Mouse (Mus musculus) MEL (cell line): ENCODE measurements around the gene Samd4. TPM values are rescaled to one million over a fixed set of nuclear protein-coding genes. Genes with fewer than 3 reads are reported as not detected.

Experiments used
- DNase-seq: peaks from one replicate; pipeline ENCODE4 v3.0.0; 2011; ENCODE audit warnings: low read depth, low spot score
- H3K27ac ChIP-seq: 2 replicates; pipeline ENCODE4 v1.5.1; 2012; ENCODE audit warnings: low read depth, mild to moderate bottlenecking, control low read depth, low read length, moderate library complexity; ENCODE audit not compliant: control insufficient read depth
- H3K27me3 ChIP-seq, 2 experiments: fragments of 150-350 bp in 1 of 2; sonication (generic) in 1 of 2; 2 replicates each; pipeline ENCODE4 v1.6.1; 2012; ENCODE audit warnings: low read length in 2 of 2, mild to moderate bottlenecking in 2 of 2, improper control_type of control experiment in 1 of 2, moderate library complexity in 1 of 2; ENCODE audit not compliant: insufficient read depth in 2 of 2, control insufficient read depth in 1 of 2
- H3K36me3 ChIP-seq, 2 experiments: 2 replicates each; pipeline ENCODE4 v1.6.1; 2012 to 2014; ENCODE audit warnings: low read length in 2 of 2, improper control_type of control experiment in 1 of 2, inconsistent platforms in 1 of 2, mild to moderate bottlenecking in 1 of 2; ENCODE audit not compliant: insufficient read depth in 2 of 2, control insufficient read depth in 1 of 2
- H3K4me1 ChIP-seq, 2 experiments: fragments of 150-350 bp in 1 of 2; sonication (generic) in 1 of 2; 2 replicates each; pipeline ENCODE4 v1.6.1; 2012; ENCODE audit warnings: low read length in 2 of 2, improper control_type of control experiment in 1 of 2, mild to moderate bottlenecking in 1 of 2; ENCODE audit not compliant: insufficient read depth in 2 of 2, control insufficient read depth in 1 of 2
- H3K4me3 ChIP-seq, 2 experiments: fragments of 150-350 bp in 1 of 2; sonication (generic) in 1 of 2; 2 replicates each; pipeline ENCODE4 v1.5.1; 2012; ENCODE audit warnings: low read depth in 2 of 2, low read length in 2 of 2, mild to moderate bottlenecking in 2 of 2, moderate library complexity in 2 of 2, control low read depth in 1 of 2, improper control_type of control experiment in 1 of 2; ENCODE audit not compliant: control insufficient read depth in 1 of 2, insufficient read depth in 1 of 2
- H3K79me2 ChIP-seq: 2 replicates; pipeline ENCODE4 v1.6.1; 2012; ENCODE audit warnings: mild to moderate bottlenecking, low read length, moderate library complexity; ENCODE audit not compliant: control insufficient read depth, poor library complexity, insufficient read depth
- H3K9ac ChIP-seq: 2 replicates; pipeline ENCODE4 v1.6.1; 2012; ENCODE audit warnings: low read depth, mild to moderate bottlenecking, control low read depth, low read length, moderate library complexity; ENCODE audit not compliant: control insufficient read depth, poor library complexity, severe bottlenecking
- H3K9me3 ChIP-seq: fragments of 150-350 bp; sonication (generic); replicated peaks from 2 replicates; pipeline ENCODE4 v1.6.1; 2012; ENCODE audit warnings: mild to moderate bottlenecking, low read length, improper control_type of control experiment, moderate library complexity; ENCODE audit not compliant: insufficient read depth
- BHLHE40 ChIP-seq: IDR thresholded peaks from 2 replicates; pipeline ENCODE4 v1.6.1; 2012; ENCODE audit warnings: low read depth, mild to moderate bottlenecking, inconsistent platforms, low read length, improper control_type of control experiment, borderline replicate concordance
- CTCF ChIP-seq, 3 experiments: IDR thresholded peaks in 2 of 3; conservative IDR thresholded peaks in 1 of 3; 2 replicates each; pipeline ENCODE4 v1.5.1; 2011 to 2012; ENCODE audit warnings: low read length in 3 of 3, low read depth in 2 of 3, mild to moderate bottlenecking in 2 of 3, improper control_type of control experiment in 1 of 3, inconsistent platforms in 1 of 3, mixed read lengths in 1 of 3, moderate library complexity in 1 of 3; ENCODE audit not compliant: control insufficient read depth in 1 of 3, insufficient read depth in 1 of 3, poor library complexity in 1 of 3, severe bottlenecking in 1 of 3
- ETS1 ChIP-seq: IDR thresholded peaks from 2 replicates; pipeline ENCODE4 v1.6.1; 2012; ENCODE audit warnings: low read depth, mild to moderate bottlenecking, inconsistent platforms, low read length, improper control_type of control experiment, moderate library complexity
- GABPA ChIP-seq: IDR thresholded peaks from 2 replicates; pipeline ENCODE4 v1.6.1; 2012; ENCODE audit warnings: low read depth, mild to moderate bottlenecking, inconsistent platforms, low read length, improper control_type of control experiment, moderate library complexity
- GATA1 ChIP-seq: IDR thresholded peaks from 2 replicates; pipeline ENCODE4 v1.6.1; 2011; ENCODE audit warnings: low read depth, low read length, improper control_type of control experiment
- MAX ChIP-seq: IDR thresholded peaks from 2 replicates; pipeline ENCODE4 v1.6.1; 2011; ENCODE audit warnings: low read length, improper control_type of control experiment
- MAZ ChIP-seq: IDR thresholded peaks from 2 replicates; pipeline ENCODE4 v1.6.1; 2012; ENCODE audit warnings: low read depth, mild to moderate bottlenecking, inconsistent platforms, low read length, improper control_type of control experiment
- MEF2A ChIP-seq: IDR thresholded peaks from 2 replicates; pipeline ENCODE4 v1.6.1; 2014; ENCODE audit warnings: low read depth, mild to moderate bottlenecking, inconsistent platforms, low read length, improper control_type of control experiment; ENCODE audit not compliant: poor library complexity, insufficient replicate concordance, severe bottlenecking; ENCODE audit errors: extremely low read depth
- MXI1 ChIP-seq: IDR thresholded peaks from 2 replicates; pipeline ENCODE4 v1.6.1; 2011; ENCODE audit warnings: mild to moderate bottlenecking, low read depth, low read length, improper control_type of control experiment
- MYC ChIP-seq: IDR thresholded peaks from 2 replicates; pipeline ENCODE4 v1.6.1; 2011; ENCODE audit warnings: low read depth, mild to moderate bottlenecking, low read length, improper control_type of control experiment, moderate library complexity
- POLR2AphosphoS2 ChIP-seq: IDR thresholded peaks from 2 replicates; pipeline ENCODE4 v1.6.1; 2011; ENCODE audit warnings: low read length, improper control_type of control experiment
- POLR2AphosphoS5 ChIP-seq: IDR thresholded peaks from 2 replicates; pipeline ENCODE4 v1.6.1; 2012; ENCODE audit warnings: low read depth, borderline replicate concordance, mild to moderate bottlenecking, inconsistent platforms, low read length, moderate library complexity, mixed read lengths
- RAD21 ChIP-seq: IDR thresholded peaks from 2 replicates; pipeline ENCODE4 v1.6.1; 2011; ENCODE audit warnings: mild to moderate bottlenecking, low read depth, low read length, improper control_type of control experiment
- SMC3 ChIP-seq: IDR thresholded peaks from 2 replicates; pipeline ENCODE4 v1.6.1; 2011; ENCODE audit warnings: low read depth, low read length, improper control_type of control experiment
- TBP ChIP-seq: IDR thresholded peaks from 2 replicates; pipeline ENCODE4 v1.8.0; 2011; ENCODE audit warnings: low read depth, low read length, improper control_type of control experiment
- TCF12 ChIP-seq: IDR thresholded peaks from 2 replicates; pipeline ENCODE4 v1.6.1; 2014; ENCODE audit warnings: low read depth, mild to moderate bottlenecking, inconsistent platforms, low read length, improper control_type of control experiment, moderate library complexity
- USF1 ChIP-seq: IDR thresholded peaks from 2 replicates; pipeline ENCODE4 v1.6.1; 2014; ENCODE audit warnings: low read depth, mild to moderate bottlenecking, inconsistent platforms, low read length, improper control_type of control experiment, moderate library complexity
- USF2 ChIP-seq, 2 experiments: IDR thresholded peaks; 2 replicates each; pipeline ENCODE4 v1.6.1; 2011 to 2012; ENCODE audit warnings: improper control_type of control experiment in 2 of 2, low read length in 2 of 2, borderline replicate concordance in 1 of 2, inconsistent platforms in 1 of 2, low read depth in 1 of 2, mild to moderate bottlenecking in 1 of 2; ENCODE audit not compliant: insufficient read depth in 1 of 2
- ZKSCAN1 ChIP-seq: IDR thresholded peaks from 2 replicates; pipeline ENCODE4 v1.6.1; 2012; ENCODE audit warnings: low read depth, mild to moderate bottlenecking, inconsistent platforms, low read length, improper control_type of control experiment, moderate library complexity
- polyA plus RNA-seq, 2 experiments: library from polyadenylated mRNA; stranded (reverse) in 1 of 2; unstranded in 1 of 2; fragments of >175 nt in 1 of 2; fragments of >200 nt in 1 of 2; gene quantifications; 2 replicates each; pipeline versions ENCODE4 v1.2.1 to v1.2.4; 2012; ENCODE audit warnings: low replicate concordance in 2 of 2, low read depth in 1 of 2; ENCODE audit not compliant: insufficient read length in 2 of 2, insufficient read depth in 1 of 2, missing spikeins in 1 of 2
- total RNA-seq: library from RNA; depleted of rRNA; stranded (reverse); fragments of 300-350 nt; gene quantifications from 2 replicates; pipeline ENCODE4 v1.2.3, GENCODE M21; 2012

Gene Samd4
- total and polyA plus RNA-seq, 3 experiments: 0.04 to 0.08 TPM; not detected in 1

DNA sequence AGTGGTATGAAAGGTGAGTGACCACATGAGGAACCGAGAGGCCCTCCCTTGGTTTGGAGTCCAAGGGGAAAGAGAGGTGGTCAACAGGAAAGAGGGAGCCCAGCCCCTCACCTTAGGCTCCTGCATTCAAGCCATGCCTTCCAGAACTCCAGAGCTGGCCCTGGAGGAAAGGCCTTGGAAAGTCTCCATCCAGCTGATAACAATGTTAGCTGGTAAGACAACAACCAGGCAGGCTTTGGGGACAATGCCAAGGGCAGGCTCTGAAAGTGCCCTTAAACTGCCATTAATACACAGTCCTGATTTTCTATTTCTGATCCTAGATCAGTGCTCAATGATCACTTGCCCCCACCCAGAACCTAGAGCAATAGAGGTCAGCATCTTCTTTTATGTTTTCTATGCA lies 170.4 kb downstream of the Samd4 start:
- no peak overlapping the region for H3K27ac ChIP-seq
- DNase-seq: no peak
- H3K79me2 ChIP-seq: no peaks in the 10 kb centered on the region
- TF ChIP-seq RAD21 (no peak), GATA1 (no peak), USF1 (no peak), TCF12 (no peak)
- H3K36me3 ChIP-seq: no peaks in the 10 kb centered on the region
- no peak overlapping the region for H3K9ac ChIP-seq
- H3K4me3 ChIP-seq: no peak overlapping the region
- H3K4me1 ChIP-seq: no peaks in the 10 kb centered on the region
- H3K9me3 ChIP-seq: no peaks in the 10 kb centered on the region
- H3K27me3 ChIP-seq: peaks cover 3 to 30% of the 10 kb centered on the region in 2 experiments; a peak in 3 of 4 replicates

DNA sequence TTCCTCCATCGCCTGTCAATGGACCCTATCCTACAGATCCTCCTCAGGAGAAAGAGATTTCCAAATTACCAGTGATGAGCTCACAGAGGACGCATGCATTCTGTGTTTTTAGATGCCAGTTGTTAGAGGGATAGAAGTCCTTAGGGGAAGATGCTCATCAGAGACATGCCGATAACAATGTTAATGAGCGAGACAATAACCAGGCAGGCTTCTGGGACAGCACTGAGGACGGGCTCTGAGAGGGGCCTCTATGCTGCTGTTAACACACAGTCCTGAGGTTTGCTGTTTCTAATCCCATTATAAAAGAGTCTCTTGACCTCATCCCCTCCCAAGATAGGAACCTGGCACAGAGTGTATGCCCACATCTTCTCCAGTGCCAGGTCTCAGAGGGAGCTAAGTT lies 171.2 kb downstream of the Samd4 start:
- no peaks in the 10 kb centered on the region for H3K4me1 ChIP-seq
- no peak for DNase-seq
- H3K4me3 ChIP-seq: no peak overlapping the region
- no peak overlapping the region for H3K9ac ChIP-seq
- TF ChIP-seq ZKSCAN1 (no peak), POLR2AphosphoS2 (no peak), USF2 (IDR thresholded peaks at IDR 0.05; ENCODE audit: borderline replicate concordance in 1 of 2, insufficient read depth in 1 of 2, low read depth in 1 of 2, low read length in 2 of 2) (no peak), MYC (no peak), BHLHE40 (no peak), MXI1 (no peak), GABPA (no peak), TBP (no peak), USF1 (no peak), ETS1 (no peak), POLR2AphosphoS5 (no peak), SMC3 (no peak), MAX (no peak), CTCF (IDR thresholded peaks at IDR 0.05 in 2 of 3, conservative IDR thresholded peaks at IDR 0.05 in 1 of 3; ENCODE audit: control insufficient read depth in 1 of 3, insufficient read depth in 1 of 3, low read depth in 2 of 3, low read length in 3 of 3, poor library complexity in 1 of 3, severe bottlenecking in 1 of 3) (no peak), MEF2A (no peak), MAZ (no peak)
- no peaks in the 10 kb centered on the region for H3K79me2 ChIP-seq
- H3K27ac ChIP-seq: no peak overlapping the region
- H3K9me3 ChIP-seq: no peaks in the 10 kb centered on the region
- H3K36me3 ChIP-seq: no peaks in the 10 kb centered on the region
- peaks cover 4 to 30% of the 10 kb centered on the region in 2 experiments; a peak in 3 of 4 replicates for H3K27me3 ChIP-seq
